Mouse (Mus musculus) liver, postnatal 0 days (tissue): ENCODE results near the gene Tmc3.

Experiments used
- CTCF ChIP-seq: sonication (generic); IDR thresholded peaks from 2 replicates; pipeline ENCODE4 v1.5.1; 2016; ENCODE audit warnings: antibody characterized with exemption, low read depth
- EP300 ChIP-seq: IDR thresholded peaks from 2 replicates; pipeline ENCODE4 v1.6.1; 2016; ENCODE audit warnings: antibody characterized with exemption, low read depth, mild to moderate bottlenecking

GRCm38 (mm10) chr7:83660273-83660691, 75.6 kb downstream of the Tmc3 start:
- TF ChIP-seq CTCF (no peak), EP300 (no peak)
